Mouse (Mus musculus): ENCODE data around the gene Gata3. TPM values are rescaled to one million over a fixed set of nuclear protein-coding genes. Genes with fewer than 3 reads are reported as not detected.

The Gata3 gene
- polyA plus RNA-seq, 1 experiment from 2014 or later, result 2.0 TPM

DNA sequence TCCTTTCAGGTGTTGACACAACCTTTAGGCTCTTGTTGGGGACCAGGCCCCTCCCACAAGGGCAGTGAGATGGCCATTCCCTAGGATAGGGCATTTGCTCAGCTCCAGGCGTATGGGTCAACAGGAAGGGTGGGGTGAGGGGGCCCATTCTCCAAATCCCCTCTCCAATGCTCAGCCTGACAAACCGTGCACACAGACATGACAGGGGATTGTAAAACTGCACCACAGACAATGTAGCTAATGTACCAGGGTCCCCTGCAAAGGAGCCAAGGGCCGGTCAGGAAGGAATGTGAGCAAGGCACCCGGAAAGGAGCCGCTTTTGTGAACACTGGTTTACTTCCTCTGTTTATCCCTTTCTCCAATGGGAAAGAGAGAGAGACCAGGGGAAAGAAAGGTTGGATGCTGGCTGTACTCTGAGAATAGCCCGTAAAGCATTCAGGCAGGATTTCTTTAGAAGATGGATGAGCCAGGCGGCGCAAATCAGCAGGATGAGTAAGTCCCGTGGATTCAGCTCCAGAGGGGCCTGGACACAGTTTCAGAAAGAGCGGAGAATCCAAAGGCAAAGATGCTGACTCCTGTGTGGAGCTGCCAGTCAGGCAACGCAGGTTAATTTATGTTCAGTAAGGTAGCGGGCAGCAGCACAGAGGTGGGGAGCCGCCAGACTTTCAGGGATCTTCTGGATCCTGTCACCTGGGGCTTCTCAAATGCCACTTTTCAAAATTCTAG, 36.8 kb downstream of the Gata3 start:
- H3K27ac ChIP-seq (ENCODE audit: low read length), result no peak overlapping the region
- no peaks in the 10 kb centered on the region for H3K9me3 ChIP-seq (ENCODE audit: control insufficient read depth, low read length)
- no peak overlapping the region for H3K4me3 ChIP-seq (ENCODE audit: low read length)
- no peak for ATAC-seq
- no peaks in the 10 kb centered on the region for H3K36me3 ChIP-seq (ENCODE audit: control insufficient read depth, insufficient read depth, low read length)
- no peaks in the 10 kb centered on the region for H3K4me1 ChIP-seq (ENCODE audit: control insufficient read depth, insufficient read depth, low read length)
- no peaks in the 10 kb centered on the region for H3K27me3 ChIP-seq (replicated peaks; ENCODE audit: control insufficient read depth, insufficient read depth, low read length)
- WGBS, result 32% methylated on average over 13 of the region's 13 CpGs
- no peak overlapping the region for H3K9ac ChIP-seq (ENCODE audit: low read depth, low read length)
- no peak overlapping the region for H3K4me2 ChIP-seq (ENCODE audit: low read depth, low read length)

DNA sequence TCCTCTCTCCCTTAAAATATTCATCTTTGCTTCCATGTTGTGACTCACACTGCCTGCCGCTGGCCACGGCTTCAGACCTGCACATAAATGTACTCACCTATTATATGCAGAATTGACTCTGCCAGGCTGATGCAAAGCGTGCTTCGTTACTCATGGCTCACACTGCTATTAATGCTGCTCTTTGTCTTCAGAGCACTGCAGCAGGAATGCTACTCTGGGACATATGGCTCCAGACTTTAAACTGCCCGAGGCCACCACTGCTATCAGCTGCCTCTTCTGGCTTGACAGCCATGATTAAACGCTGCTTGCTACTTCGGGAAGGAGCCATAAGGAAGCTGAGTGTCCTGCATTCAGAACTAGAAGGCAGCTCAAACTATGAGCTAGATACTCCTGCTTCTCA, 54.6 kb downstream of the Gata3 start:
- H3K9ac ChIP-seq (ENCODE audit: low read depth, low read length), result no peak overlapping the region
- no peak for ATAC-seq
- H3K9me3 ChIP-seq (ENCODE audit: control insufficient read depth, low read length), result no peaks in the 10 kb centered on the region
- 57% methylated on average over 7 of the region's 7 CpGs for WGBS
- H3K4me3 ChIP-seq (ENCODE audit: low read length), result no peak overlapping the region
- no peak overlapping the region for H3K27ac ChIP-seq (ENCODE audit: low read length)
- H3K4me1 ChIP-seq (ENCODE audit: control insufficient read depth, insufficient read depth, low read length), result no peaks in the 10 kb centered on the region
- no peaks in the 10 kb centered on the region for H3K36me3 ChIP-seq (ENCODE audit: control insufficient read depth, insufficient read depth, low read length)
- no peak overlapping the region for H3K4me2 ChIP-seq (ENCODE audit: low read depth, low read length)
- no peaks in the 10 kb centered on the region for H3K27me3 ChIP-seq (replicated peaks; ENCODE audit: control insufficient read depth, insufficient read depth, low read length)

DNA sequence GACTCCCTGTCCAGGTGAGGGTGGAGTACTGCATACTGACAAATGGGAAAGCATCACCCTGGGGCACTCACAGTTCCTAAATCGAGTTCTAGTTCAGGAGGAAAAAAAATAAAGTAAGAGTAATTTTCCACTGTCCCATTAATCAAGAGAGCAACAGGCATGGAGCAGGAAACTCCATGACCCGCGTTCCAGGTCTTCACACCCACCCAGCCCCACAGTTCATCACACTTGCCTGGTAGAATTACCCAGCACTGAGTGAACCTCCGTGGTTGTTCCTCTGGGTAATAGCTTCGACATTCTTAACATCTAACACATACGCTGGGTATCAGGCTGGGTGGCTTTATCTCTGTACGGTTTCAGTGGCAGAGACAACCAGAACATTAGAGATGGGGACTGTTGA, 56.1 kb downstream of the Gata3 start:
- H3K9ac ChIP-seq (ENCODE audit: low read depth, low read length), result no peak overlapping the region
- H3K36me3 ChIP-seq (ENCODE audit: control insufficient read depth, insufficient read depth, low read length), result no peaks in the 10 kb centered on the region
- WGBS, result 70% methylated on average over 7 of the region's 7 CpGs
- no peaks in the 10 kb centered on the region for H3K4me1 ChIP-seq (ENCODE audit: control insufficient read depth, insufficient read depth, low read length)
- H3K4me3 ChIP-seq (ENCODE audit: low read length), result no peak overlapping the region
- no peak overlapping the region for H3K4me2 ChIP-seq (ENCODE audit: low read depth, low read length)
- no peaks in the 10 kb centered on the region for H3K9me3 ChIP-seq (ENCODE audit: control insufficient read depth, low read length)
- no peak overlapping the region for H3K27ac ChIP-seq (ENCODE audit: low read length)
- no peak for ATAC-seq
- H3K27me3 ChIP-seq (replicated peaks; ENCODE audit: control insufficient read depth, insufficient read depth, low read length), result no peaks in the 10 kb centered on the region

- Histone ChIP-seq H3K27ac (ENCODE audit: low read length) (no peak overlapping the region), H3K4me1 (ENCODE audit: control insufficient read depth, insufficient read depth, low read length) (no peaks in the 10 kb centered on the region), H3K36me3 (ENCODE audit: control insufficient read depth, insufficient read depth, low read length) (no peaks in the 10 kb centered on the region), H3K4me2 (ENCODE audit: low read depth, low read length) (no peak overlapping the region), H3K27me3 (replicated peaks; ENCODE audit: control insufficient read depth, insufficient read depth, low read length) (no peaks in the 10 kb centered on the region), H3K9ac (ENCODE audit: low read depth, low read length) (no peak overlapping the region), H3K9me3 (ENCODE audit: control insufficient read depth, low read length) (no peaks in the 10 kb centered on the region), H3K4me3 (ENCODE audit: low read length) (no peak overlapping the region)
- no peak for ATAC-seq
- 20% methylated on average over 3 of the region's 3 CpGs for WGBS
These were observed 62.2 kb downstream of the Gata3 start for GRCm38 (mm10) chr2:9827624-9828023.

GRCm38 (mm10) chr2:9820611-9821010, 69.2 kb downstream of the Gata3 start:
- Histone ChIP-seq H3K9me3 (ENCODE audit: control insufficient read depth, low read length) (no peaks in the 10 kb centered on the region), H3K4me2 (ENCODE audit: low read depth, low read length) (no peak overlapping the region), H3K27ac (ENCODE audit: low read length) (no peak overlapping the region), H3K27me3 (replicated peaks; ENCODE audit: control insufficient read depth, insufficient read depth, low read length) (no peaks in the 10 kb centered on the region), H3K36me3 (ENCODE audit: control insufficient read depth, insufficient read depth, low read length) (no peaks in the 10 kb centered on the region), H3K4me1 (ENCODE audit: control insufficient read depth, insufficient read depth, low read length) (no peaks in the 10 kb centered on the region), H3K4me3 (ENCODE audit: low read length) (no peak overlapping the region), H3K9ac (ENCODE audit: low read depth, low read length) (no peak overlapping the region)
- WGBS, result 84% methylated on average over 8 of the region's 8 CpGs
- ATAC-seq, result no peak

- Histone ChIP-seq H3K9ac (ENCODE audit: low read depth, low read length) (no peak overlapping the region), H3K4me2 (ENCODE audit: low read depth, low read length) (no peak overlapping the region), H3K36me3 (ENCODE audit: control insufficient read depth, insufficient read depth, low read length) (no peaks in the 10 kb centered on the region), H3K27ac (ENCODE audit: low read length) (no peak overlapping the region), H3K27me3 (replicated peaks; ENCODE audit: control insufficient read depth, insufficient read depth, low read length) (no peaks in the 10 kb centered on the region), H3K4me3 (ENCODE audit: low read length) (no peak overlapping the region), H3K9me3 (ENCODE audit: control insufficient read depth, low read length) (no peaks in the 10 kb centered on the region), H3K4me1 (ENCODE audit: control insufficient read depth, insufficient read depth, low read length) (no peaks in the 10 kb centered on the region)
- peak; percentile 69 for ATAC-seq
- WGBS, result 38% methylated on average over 7 of the region's 7 CpGs
These were observed 71.6 kb downstream of the Gata3 start for GRCm38 (mm10) chr2:9818177-9818785.

Other genes starting within 250 kb of the Gata3 start
- not detected in 2 replicates for gene 4930412O13Rik, start 8.8 kb downstream of the Gata3 start, polyA plus RNA-seq (2015; fragmentation: Nextera tagmentation; extraction: Ambion mirVana)
- not detected in 2 replicates for gene 9230102O04Rik, start 494 bp downstream of the Gata3 start, polyA plus RNA-seq (2015; fragmentation: Nextera tagmentation; extraction: Ambion mirVana)
- gene Taf3, start 158.6 kb upstream of the Gata3 start, polyA plus RNA-seq (2015; fragmentation: Nextera tagmentation; extraction: Ambion mirVana), result 8.9 TPM in 2 replicates
- gene Atp5c1, start 190.5 kb upstream of the Gata3 start, polyA plus RNA-seq (2015; fragmentation: Nextera tagmentation; extraction: Ambion mirVana), result 986 and 1,011 TPM in 2 replicates
- gene Kin, start 190.6 kb upstream of the Gata3 start, polyA plus RNA-seq (2015; fragmentation: Nextera tagmentation; extraction: Ambion mirVana), result 17.9 and 22.7 TPM in 2 replicates
- 2.5 and 7.6 TPM in 2 replicates for gene Itih2, start 241.4 kb upstream of the Gata3 start, polyA plus RNA-seq (2015; fragmentation: Nextera tagmentation; extraction: Ambion mirVana)